In genomic region chr3:122617613-122618340, GRCm38 (mm10) we compare ENCODE assay signal across 8 mouse cellular contexts. TPM values are rescaled to one million over a fixed set of nuclear protein-coding genes. Genes with fewer than 3 reads are reported as not detected.
A peak's percentile ranks its signal among the peaks of the same experiment; 100 is the strongest.
DNase-seq lines count a peak whose midpoint lies in the region; ATAC-seq and TF ChIP-seq lines count a peak whose summit lies in the region.

No protein-coding gene starts in this region.

- H3K36me3 ChIP-seq in liver, adult 2 months (ENCODE audit: control insufficient read depth, insufficient read depth, low read length): no peaks in the 10 kb centered on the region
- H3K36me3 ChIP-seq in embryonic facial prominence, embryonic 13.5 days: no peaks in the 10 kb centered on the region
- H3K36me3 ChIP-seq in limb, embryonic 10.5 days: no peaks in the 10 kb centered on the region

- H3K27me3 ChIP-seq in liver, adult 2 months (ENCODE audit: control insufficient read depth, insufficient read depth, low read length): no peaks in the 10 kb centered on the region
- no peaks in the 10 kb centered on the region for H3K27me3 ChIP-seq in embryonic facial prominence, embryonic 13.5 days
- H3K27me3 ChIP-seq in limb, embryonic 10.5 days (ENCODE audit: low read depth, poor library complexity, severe bottlenecking): no peaks in the 10 kb centered on the region

- DNase-seq in liver, adult 2 months (ENCODE audit: extremely low read depth, low read depth, low spot score): no peak
- DNase-seq in liver: no peak
- no peak for DNase-seq in limb, embryonic 10.5 days (ENCODE audit: low spot score)
- DNase-seq in ovary, postnatal 36 days (ENCODE audit: low spot score): no peak
- DNase-seq in spleen, postnatal 10 days (ENCODE audit: low spot score in 2 of 2): no peak
- DNase-seq in right cerebral cortex, postnatal 10 days (ENCODE audit: low spot score in 2 of 2): no peak

- TF ChIP-seq POLR2A in liver, adult 2 months (IDR thresholded peaks at IDR 0.05; ENCODE audit: extremely low read depth, insufficient read depth, low read length): no peak
- no peak for TF ChIP-seq POLR2A in olfactory bulb, adult 2 months (IDR thresholded peaks at IDR 0.05; ENCODE audit: insufficient read depth, low read depth, low read length)

- no peak overlapping the region for H3K27ac ChIP-seq in liver, adult 2 months (replicated peaks; ENCODE audit: insufficient read depth, low read depth, low read length)
- no peak overlapping the region for H3K27ac ChIP-seq in embryonic facial prominence, embryonic 13.5 days
- H3K27ac ChIP-seq in limb, embryonic 10.5 days: peak overlapping the region; percentile 100
- no peak overlapping the region for H3K27ac ChIP-seq in olfactory bulb, adult 2 months (ENCODE audit: insufficient read depth, low read depth, low read length)

- H3K9me3 ChIP-seq in embryonic facial prominence, embryonic 13.5 days: no peaks in the 10 kb centered on the region
- no peaks in the 10 kb centered on the region for H3K9me3 ChIP-seq in limb, embryonic 10.5 days (replicated peaks)

- TF ChIP-seq CTCF in liver, adult 2 months (IDR thresholded peaks at IDR 0.05; ENCODE audit: low read depth, low read length): no peak
- no peak for TF ChIP-seq CTCF in olfactory bulb, adult 2 months (IDR thresholded peaks at IDR 0.05; ENCODE audit: insufficient read depth, low read depth, low read length)

- WGBS in liver, adult 2 months: 65% methylated on average over 9 of the region's 9 CpGs
- WGBS in embryonic facial prominence, embryonic 13.5 days: 36% methylated on average over 9 of the region's 9 CpGs
- WGBS in limb, embryonic 10.5 days: 56% methylated on average over 9 of the region's 9 CpGs
- 39% methylated on average over 9 of the region's 9 CpGs for WGBS in olfactory bulb, adult 2 months

- no peak for ATAC-seq in embryonic facial prominence, embryonic 13.5 days (ENCODE audit: insufficient number of reproducible peaks, insufficient read depth, low FRiP score, low TSS enrichment, low read depth)

- H3K4me3 ChIP-seq in liver, adult 2 months (ENCODE audit: insufficient read depth, low read depth, low read length): peak overlapping the region; percentile 90; the same call in 1 of the 2 replicates
- H3K4me3 ChIP-seq in embryonic facial prominence, embryonic 13.5 days: peak overlapping the region; percentile 94
- peak overlapping the region; percentile 97 for H3K4me3 ChIP-seq in limb, embryonic 10.5 days
- H3K4me3 ChIP-seq in olfactory bulb, adult 2 months (ENCODE audit: insufficient read depth, low read depth, low read length): peak overlapping the region; percentile 98

- peak overlapping the region; percentile 87 for H3K4me2 ChIP-seq in embryonic facial prominence, embryonic 13.5 days

- H3K4me1 ChIP-seq in liver, adult 2 months (ENCODE audit: control insufficient read depth, insufficient read depth, low read length): peaks cover 4% of the 10 kb centered on the region; the same call in 1 of the 2 replicates
- peaks cover 32% of the 10 kb centered on the region for H3K4me1 ChIP-seq in embryonic facial prominence, embryonic 13.5 days
- H3K4me1 ChIP-seq in limb, embryonic 10.5 days: peaks cover 30% of the 10 kb centered on the region
- peaks cover 2% of the 10 kb centered on the region for H3K4me1 ChIP-seq in olfactory bulb, adult 2 months (ENCODE audit: control insufficient read depth, insufficient read depth, low read length)

- H3K79me2 ChIP-seq in liver, adult 2 months (ENCODE audit: control insufficient read depth, insufficient read depth, low read length): peaks cover 10% of the 10 kb centered on the region; the same call in 1 of the 2 replicates

- H3K9ac ChIP-seq in liver, adult 2 months (ENCODE audit: low read depth, low read length): no peak overlapping the region
- H3K9ac ChIP-seq in embryonic facial prominence, embryonic 13.5 days: peak overlapping the region; percentile 99

RNA-seq across cellular contexts. Expression of gene Fnbp1l, which starts 1.7 kb away (rescaled TPM):
- 8.7 and 9.3 TPM in 2 replicates for total RNA-seq in liver, adult 2 months (2014; rRNA removed)
- polyA plus RNA-seq in liver, adult 2 months (2012; rRNA removed): 2.9 and 3.1 TPM in 2 replicates
- 62.3 and 77.4 TPM in 2 replicates for polyA plus RNA-seq in embryonic facial prominence, embryonic 13.5 days (2015; fragmentation: Nextera tagmentation; extraction: Ambion mirVana)
- polyA plus RNA-seq in limb, embryonic 10.5 days (2016; fragmentation: Nextera tagmentation; extraction: Ambion mirVana): 50.1 and 68.5 TPM in 2 replicates
- polyA plus RNA-seq in olfactory bulb, adult 2 months (2012; ENCODE audit: insufficient read depth, insufficient read length, low replicate concordance, missing spikeins): 787 TPM in 1 of 2 replicates, not detected in the other

Comparison
In these comparisons a context has a peak if more than half of its experiments do, and no peak if none do; other contexts are left out.
1. RNA of gene Fnbp1l, which starts 1.7 kb away (polyA plus RNA-seq): 787 TPM in olfactory bulb, adult 2 months, 50.1 to 68.5 TPM in limb, embryonic 10.5 days and 62.3 to 77.4 TPM in embryonic facial prominence, embryonic 13.5 days; 2.9 to 3.1 TPM in liver, adult 2 months; every median in the first group is over 10 times any median in the second.
2. Peak in every context shown above with its lines, with median percentiles within 50 percentile points of each other: H3K4me3 ChIP-seq.